Mouse (Mus musculus): ENCODE data around the gene Det1.
A peak's percentile ranks its signal among the peaks of the same experiment; 100 is the strongest.

Gene Det1

GRCm38 (mm10) chr7:78846737-78847434, at the start of gene Det1:
Gene Det1 (minus strand): TSS chr7:78847263.
- peak; percentile 96 for DNase-seq (ENCODE audit: low read depth, low spot score)

GRCm38 (mm10) chr7:78895653-78896333, 48.7 kb upstream of the Det1 start, which contains the start of gene Aen:
Gene Aen (plus strand): TSS chr7:78895854.
- peak; percentile 100 for DNase-seq (ENCODE audit: low read depth, low spot score)

- peak; percentile 70 for DNase-seq (ENCODE audit: low read depth, low spot score)
These were observed 48.1 kb upstream of the Det1 start for GRCm38 (mm10) chr7:78895021-78895652.

- DNase-seq (ENCODE audit: low read depth, low spot score) = no peak
These were observed 46.9 kb upstream of the Det1 start for GRCm38 (mm10) chr7:78893917-78894316.

GRCm38 (mm10) chr7:78890641-78891040, 43.6 kb upstream of the Det1 start:
- DNase-seq (ENCODE audit: low read depth, low spot score) = peak; percentile 89

- DNase-seq (ENCODE audit: low read depth, low spot score) = no peak
These were observed 40.4 kb upstream of the Det1 start for GRCm38 (mm10) chr7:78887431-78887842.

- DNase-seq (ENCODE audit: low read depth, low spot score) = no peak
These were observed 39.4 kb upstream of the Det1 start for GRCm38 (mm10) chr7:78886496-78886895.

- DNase-seq (ENCODE audit: low read depth, low spot score) = peak; percentile 28
These were observed 38.3 kb upstream of the Det1 start for GRCm38 (mm10) chr7:78885404-78885803.

- DNase-seq (ENCODE audit: low read depth, low spot score) = peak; percentile 29
These were observed 37.1 kb upstream of the Det1 start for GRCm38 (mm10) chr7:78884139-78884538.

GRCm38 (mm10) chr7:78883726-78884060, 36.6 kb upstream of the Det1 start:
- no peak for DNase-seq (ENCODE audit: low read depth, low spot score)

GRCm38 (mm10) chr7:78883016-78883725, 36.1 kb upstream of the Det1 start:
- DNase-seq (ENCODE audit: low read depth, low spot score) = peak; percentile 59

- no peak for DNase-seq (ENCODE audit: low read depth, low spot score)
These were observed 35.4 kb upstream of the Det1 start for GRCm38 (mm10) chr7:78882469-78882837.

GRCm38 (mm10) chr7:78881607-78882468, 34.8 kb upstream of the Det1 start:
- DNase-seq (ENCODE audit: low read depth, low spot score) = no peak

GRCm38 (mm10) chr7:78872831-78873230, 25.8 kb upstream of the Det1 start:
- no peak for DNase-seq (ENCODE audit: low read depth, low spot score)

GRCm38 (mm10) chr7:78872366-78872765, 25.3 kb upstream of the Det1 start:
- no peak for DNase-seq (ENCODE audit: low read depth, low spot score)

GRCm38 (mm10) chr7:78868731-78869130, 21.7 kb upstream of the Det1 start:
- no peak for DNase-seq (ENCODE audit: low read depth, low spot score)

- DNase-seq (ENCODE audit: low read depth, low spot score) = no peak
These were observed 18.3 kb upstream of the Det1 start for GRCm38 (mm10) chr7:78865212-78865949.

- DNase-seq (ENCODE audit: low read depth, low spot score) = no peak
These were observed 17.4 kb upstream of the Det1 start for GRCm38 (mm10) chr7:78864446-78864802.

- DNase-seq (ENCODE audit: low read depth, low spot score) = no peak
These were observed 16.9 kb upstream of the Det1 start for GRCm38 (mm10) chr7:78863796-78864445.

GRCm38 (mm10) chr7:78855044-78855655, 8.1 kb upstream of the Det1 start:
- DNase-seq (ENCODE audit: low read depth, low spot score) = peak; percentile 70

Measured in ZHBTc4 (cell line).